Mouse (Mus musculus) lung, postnatal 0 days (tissue): ENCODE data around the gene Ndfip2. TPM values are rescaled to one million over a fixed set of nuclear protein-coding genes. Genes with fewer than 3 reads are reported as not detected.

Experiments used
- ATAC-seq: fragments of 200-750 bp; cut with Nextera tagmentation; 2 replicates; pipeline ENCODE4 v1.8.0; 2017; ENCODE audit warnings: moderate library complexity
- DNase-seq: peaks from one replicate; pipeline ENCODE4 v3.0.0-alpha.2; 2016; ENCODE audit warnings: low spot score
- H3K27ac ChIP-seq: fragments of 300-500 bp; sonication (generic); 2 replicates; pipeline ENCODE4 v1.5.1; 2014; ENCODE audit warnings: antibody characterized with exemption, mild to moderate bottlenecking, low read length, mixed read lengths
- H3K27me3 ChIP-seq: fragments of 300-500 bp; sonication (generic); replicated peaks from 2 replicates; pipeline ENCODE4 v1.6.1; 2014; ENCODE audit warnings: low read length, mixed read lengths; ENCODE audit not compliant: insufficient read depth
- H3K36me3 ChIP-seq: fragments of 300-500 bp; sonication (generic); 2 replicates; pipeline ENCODE4 v1.6.1; 2014; ENCODE audit warnings: low read length, mixed read lengths; ENCODE audit not compliant: insufficient read depth
- H3K4me1 ChIP-seq: fragments of 300-500 bp; sonication (generic); 2 replicates; pipeline ENCODE4 v1.6.1; 2014; ENCODE audit warnings: antibody characterized with exemption, low read depth, low read length, mixed read lengths; ENCODE audit not compliant: insufficient read depth
- H3K4me2 ChIP-seq: fragments of 300-500 bp; sonication (generic); replicated peaks from 2 replicates; pipeline ENCODE4 v1.6.1; 2014; ENCODE audit warnings: low read depth, mild to moderate bottlenecking, low read length, moderate library complexity, mixed read lengths
- H3K4me3 ChIP-seq: fragments of 300-500 bp; sonication (generic); 2 replicates; pipeline ENCODE4 v1.5.1; 2014; ENCODE audit warnings: low read depth, low read length
- H3K9ac ChIP-seq: fragments of 300-500 bp; sonication (generic); replicated peaks from 2 replicates; pipeline ENCODE4 v1.6.1; 2014; ENCODE audit warnings: low read depth, mild to moderate bottlenecking
- H3K9me3 ChIP-seq: fragments of 300-500 bp; sonication (generic); 2 replicates; pipeline ENCODE4 v1.6.1; 2016; ENCODE audit warnings: low read length, mixed read lengths
- CTCF ChIP-seq: IDR thresholded peaks from 2 replicates; pipeline ENCODE4 v1.5.1; 2016; ENCODE audit warnings: antibody characterized with exemption, mild to moderate bottlenecking
- EP300 ChIP-seq: IDR thresholded peaks from 2 replicates; pipeline ENCODE4 v1.6.1; 2016; ENCODE audit warnings: antibody characterized with exemption, mild to moderate bottlenecking, control low read depth
- WGBS: fragments of 180-500 bp; shearing (Covaris S2); extraction: QIAGEN DNeasy Blood & Tissue Kit; methylation state at CpG from one replicate; pipeline ENCODE4 v1.1.7; 2014; 5-methylcytosine and 5-hydroxymethylcytosine counted together
- polyA plus RNA-seq: library from polyadenylated mRNA; unstranded; fragments of >200 nt; fragmentation: Nextera tagmentation; extraction: Ambion mirVana; gene quantifications from 2 replicates; pipeline ENCODE4 v1.2.1, GENCODE M21; 2015

The Ndfip2 gene
- polyA plus RNA-seq, 1 experiment from 2014 or later: 76.7 TPM

GRCm38 (mm10) chr14:105237736-105238135 lies 20.6 kb upstream of the Ndfip2 start:
- no peak overlapping the region for H3K27ac ChIP-seq
- TF ChIP-seq EP300 (no peak), CTCF (no peak)
- H3K9ac ChIP-seq: no peak overlapping the region
- H3K9me3 ChIP-seq: no peaks in the 10 kb centered on the region
- no peaks in the 10 kb centered on the region for H3K4me1 ChIP-seq
- ATAC-seq: no peak
- no peak overlapping the region for H3K4me2 ChIP-seq
- no peak for DNase-seq
- no peaks in the 10 kb centered on the region for H3K36me3 ChIP-seq
- no peaks in the 10 kb centered on the region for H3K27me3 ChIP-seq
- WGBS: 65% methylated on average over 9 of the region's 9 CpGs
- no peak overlapping the region for H3K4me3 ChIP-seq

GRCm38 (mm10) chr14:105238450-105239038 lies 19.8 kb upstream of the Ndfip2 start:
- H3K9me3 ChIP-seq: no peaks in the 10 kb centered on the region
- no peak for ATAC-seq
- TF ChIP-seq CTCF: no peak
- no peak for TF ChIP-seq EP300

GRCm38 (mm10) chr14:105240120-105240519 lies 18.3 kb upstream of the Ndfip2 start:
- ATAC-seq (no peak), DNase-seq (no peak)
- no peaks in the 10 kb centered on the region for H3K9me3 ChIP-seq
- H3K27me3 ChIP-seq: no peaks in the 10 kb centered on the region
- H3K27ac ChIP-seq: no peak overlapping the region
- no peaks in the 10 kb centered on the region for H3K36me3 ChIP-seq
- WGBS: 66% methylated on average over 10 of the region's 10 CpGs
- no peak overlapping the region for H3K4me2 ChIP-seq
- TF ChIP-seq EP300 (no peak), CTCF (no peak)
- no peak overlapping the region for H3K9ac ChIP-seq
- no peak overlapping the region for H3K4me3 ChIP-seq
- H3K4me1 ChIP-seq: no peaks in the 10 kb centered on the region

More at GRCm38 (mm10) chr14:105238450-105239038, 19.8 kb upstream of the Ndfip2 start:
- no peak overlapping the region for H3K4me3 ChIP-seq
- no peaks in the 10 kb centered on the region for H3K27me3 ChIP-seq
- no peak overlapping the region for H3K9ac ChIP-seq
- H3K4me2 ChIP-seq: no peak overlapping the region
- no peak for DNase-seq
- no peaks in the 10 kb centered on the region for H3K36me3 ChIP-seq
- 69% methylated on average over 5 of the region's 5 CpGs for WGBS
- no peak overlapping the region for H3K27ac ChIP-seq
- H3K4me1 ChIP-seq: no peaks in the 10 kb centered on the region

GRCm38 (mm10) chr14:105243805-105244443 lies 14.4 kb upstream of the Ndfip2 start:
- no peak for ATAC-seq
- 75% methylated on average over 7 of the region's 7 CpGs for WGBS
- Histone ChIP-seq H3K9me3 (no peaks in the 10 kb centered on the region), H3K4me2 (no peak overlapping the region), H3K4me1 (no peaks in the 10 kb centered on the region), H3K27me3 (no peaks in the 10 kb centered on the region), H3K9ac (no peak overlapping the region), H3K27ac (no peak overlapping the region), H3K4me3 (no peak overlapping the region), H3K36me3 (no peaks in the 10 kb centered on the region)
- TF ChIP-seq CTCF: no peak
- TF ChIP-seq EP300: no peak
- DNase-seq: no peak

- Histone ChIP-seq H3K27ac (no peak overlapping the region), H3K4me2 (no peak overlapping the region), H3K9me3 (no peaks in the 10 kb centered on the region), H3K36me3 (no peaks in the 10 kb centered on the region), H3K4me3 (no peak overlapping the region), H3K4me1 (no peaks in the 10 kb centered on the region), H3K9ac (no peak overlapping the region), H3K27me3 (no peaks in the 10 kb centered on the region)
- ATAC-seq (no peak), DNase-seq (no peak)
- no peak for TF ChIP-seq CTCF
- no peak for TF ChIP-seq EP300
Observed at GRCm38 (mm10) chr14:105251038-105251437, 7.3 kb upstream of the Ndfip2 start.

GRCm38 (mm10) chr14:105253304-105253703 lies 5.1 kb upstream of the Ndfip2 start:
- Histone ChIP-seq H3K9ac (no peak overlapping the region), H3K4me2 (no peak overlapping the region), H3K9me3 (no peaks in the 10 kb centered on the region), H3K4me3 (no peak overlapping the region), H3K36me3 (no peaks in the 10 kb centered on the region), H3K4me1 (no peaks in the 10 kb centered on the region), H3K27ac (no peak overlapping the region), H3K27me3 (no peaks in the 10 kb centered on the region)
- DNase-seq: no peak
- no peak for ATAC-seq
- 24% methylated on average over 7 of the region's 7 CpGs for WGBS
- TF ChIP-seq CTCF (no peak), EP300 (no peak)
